Mouse (Mus musculus) midbrain, embryonic 15.5 days (tissue): ENCODE data around the gene Fbxl2. TPM values are rescaled to one million over a fixed set of nuclear protein-coding genes. Genes with fewer than 3 reads are reported as not detected.

Experiments
- ATAC-seq: fragments of 200-750 bp; cut with Nextera tagmentation; replicated peaks from 2 replicates; pipeline ENCODE4 v1.8.0; 2017; ENCODE audit warnings: moderate TSS enrichment
- H3K27ac ChIP-seq: fragments of 300-500 bp; sonication (generic); 2 replicates; pipeline ENCODE4 v1.5.1; 2015; ENCODE audit warnings: mild to moderate bottlenecking, inconsistent platforms
- H3K27me3 ChIP-seq: fragments of 300-500 bp; sonication (generic); replicated peaks from 2 replicates; pipeline ENCODE4 v1.6.1; 2015; ENCODE audit warnings: inconsistent platforms
- H3K36me3 ChIP-seq: fragments of 300-500 bp; sonication (generic); replicated peaks from 2 replicates; pipeline ENCODE4 v1.6.1; 2015; ENCODE audit warnings: inconsistent platforms
- H3K4me1 ChIP-seq: fragments of 300-500 bp; sonication (generic); 2 replicates; pipeline ENCODE4 v1.6.1; 2015; ENCODE audit warnings: inconsistent platforms
- H3K4me2 ChIP-seq: fragments of 300-500 bp; sonication (generic); 2 replicates; pipeline ENCODE4 v1.6.1; 2015; ENCODE audit warnings: inconsistent platforms, mild to moderate bottlenecking, moderate library complexity
- H3K4me3 ChIP-seq: fragments of 300-500 bp; sonication (generic); 2 replicates; pipeline ENCODE4 v1.5.1; 2015; ENCODE audit warnings: mild to moderate bottlenecking, inconsistent platforms
- H3K9ac ChIP-seq: fragments of 300-500 bp; sonication (generic); 2 replicates; pipeline ENCODE4 v1.6.1; 2015; ENCODE audit warnings: mild to moderate bottlenecking, inconsistent platforms
- H3K9me3 ChIP-seq: fragments of 300-500 bp; sonication (generic); 2 replicates; pipeline ENCODE4 v1.6.1; 2016; ENCODE audit warnings: inconsistent platforms
- WGBS: fragments of 180-500 bp; shearing (Covaris S2); methylation state at CpG from one replicate; pipeline ENCODE4 v1.1.7; 2015; ENCODE audit warnings: mixed read lengths; 5-methylcytosine and 5-hydroxymethylcytosine counted together
- polyA plus RNA-seq: library from polyadenylated mRNA; unstranded; fragments of >200 nt; fragmentation: Nextera tagmentation; extraction: Ambion mirVana; gene quantifications from 2 replicates; pipeline ENCODE4 v1.2.1, GENCODE M21; 2015

The Fbxl2 gene
- polyA plus RNA-seq, 1 experiment from 2014 or later = 28.9 TPM

GRCm38 (mm10) chr9:113964415-113964814, 81.6 kb downstream of the Fbxl2 start:
- no peak overlapping the region for H3K27ac ChIP-seq
- H3K9ac ChIP-seq = no peak overlapping the region
- peaks cover 56% of the 10 kb centered on the region for H3K36me3 ChIP-seq
- ATAC-seq = no peak
- 96% methylated on average over 8 of the region's 8 CpGs for WGBS
- H3K4me3 ChIP-seq = no peak overlapping the region
- H3K4me1 ChIP-seq = no peaks in the 10 kb centered on the region
- no peaks in the 10 kb centered on the region for H3K9me3 ChIP-seq
- no peaks in the 10 kb centered on the region for H3K27me3 ChIP-seq
- no peak overlapping the region for H3K4me2 ChIP-seq

GRCm38 (mm10) chr9:113963718-113964117, 82.3 kb downstream of the Fbxl2 start:
- no peaks in the 10 kb centered on the region for H3K9me3 ChIP-seq
- H3K4me2 ChIP-seq = no peak overlapping the region
- no peak for ATAC-seq
- H3K9ac ChIP-seq = no peak overlapping the region
- H3K4me3 ChIP-seq = no peak overlapping the region
- H3K4me1 ChIP-seq = no peaks in the 10 kb centered on the region
- no peaks in the 10 kb centered on the region for H3K27me3 ChIP-seq
- peaks cover 56% of the 10 kb centered on the region for H3K36me3 ChIP-seq
- H3K27ac ChIP-seq = no peak overlapping the region

- no peak overlapping the region for H3K27ac ChIP-seq
- no peaks in the 10 kb centered on the region for H3K4me1 ChIP-seq
- no peak for ATAC-seq
- no peaks in the 10 kb centered on the region for H3K27me3 ChIP-seq
- no peak overlapping the region for H3K4me2 ChIP-seq
- 93% methylated on average over 4 of the region's 4 CpGs for WGBS
- no peaks in the 10 kb centered on the region for H3K9me3 ChIP-seq
- H3K4me3 ChIP-seq = no peak overlapping the region
- H3K36me3 ChIP-seq = peaks cover 34% of the 10 kb centered on the region
- no peak overlapping the region for H3K9ac ChIP-seq
These were observed 88.2 kb downstream of the Fbxl2 start for GRCm38 (mm10) chr9:113957777-113958176.

- Histone ChIP-seq H3K4me1 (no peaks in the 10 kb centered on the region), H3K36me3 (peaks cover 24% of the 10 kb centered on the region; the same call in 1 of the 2 replicates), H3K27ac (no peak overlapping the region), H3K27me3 (no peaks in the 10 kb centered on the region), H3K9ac (no peak overlapping the region), H3K9me3 (no peaks in the 10 kb centered on the region), H3K4me3 (no peak overlapping the region), H3K4me2 (no peak overlapping the region)
- no peak for ATAC-seq
- 100% methylated on average over 1 of the region's 1 CpGs for WGBS
These were observed 98.8 kb downstream of the Fbxl2 start for GRCm38 (mm10) chr9:113947216-113947615.

GRCm38 (mm10) chr9:113943372-113943771, 102.6 kb downstream of the Fbxl2 start:
- Histone ChIP-seq H3K4me3 (no peak overlapping the region), H3K9ac (no peak overlapping the region), H3K27me3 (no peaks in the 10 kb centered on the region), H3K27ac (no peak overlapping the region), H3K4me2 (no peak overlapping the region), H3K36me3 (peaks cover 20% of the 10 kb centered on the region; the same call in 1 of the 2 replicates), H3K4me1 (peaks cover 5% of the 10 kb centered on the region; the same call in 1 of the 2 replicates), H3K9me3 (no peaks in the 10 kb centered on the region)
- 100% methylated on average over 1 of the region's 1 CpGs for WGBS
- ATAC-seq = no peak

GRCm38 (mm10) chr9:113941103-113941805, 104.7 kb downstream of the Fbxl2 start:
- no peaks in the 10 kb centered on the region for H3K27me3 ChIP-seq
- H3K36me3 ChIP-seq = peaks cover 12% of the 10 kb centered on the region; the same call in 1 of the 2 replicates
- no peak for ATAC-seq
- 97% methylated on average over 3 of the region's 3 CpGs for WGBS
- H3K9ac ChIP-seq = no peak overlapping the region
- H3K9me3 ChIP-seq = no peaks in the 10 kb centered on the region
- no peak overlapping the region for H3K27ac ChIP-seq
- no peak overlapping the region for H3K4me3 ChIP-seq
- H3K4me1 ChIP-seq = peaks cover 5% of the 10 kb centered on the region; the same call in 1 of the 2 replicates
- no peak overlapping the region for H3K4me2 ChIP-seq

GRCm38 (mm10) chr9:113939063-113939850, 106.7 kb downstream of the Fbxl2 start:
- H3K36me3 ChIP-seq = no peaks in the 10 kb centered on the region
- no peak for ATAC-seq
- H3K27ac ChIP-seq = no peak overlapping the region
- H3K4me1 ChIP-seq = peaks cover 11% of the 10 kb centered on the region
- H3K9me3 ChIP-seq = no peaks in the 10 kb centered on the region
- no peak overlapping the region for H3K4me2 ChIP-seq
- H3K27me3 ChIP-seq = no peaks in the 10 kb centered on the region
- no peak overlapping the region for H3K9ac ChIP-seq
- 85% methylated on average over 9 of the region's 9 CpGs for WGBS
- H3K4me3 ChIP-seq = no peak overlapping the region

- no peak for ATAC-seq
- Histone ChIP-seq H3K27ac (no peak overlapping the region), H3K4me2 (no peak overlapping the region), H3K4me1 (peaks cover 31% of the 10 kb centered on the region), H3K9ac (no peak overlapping the region), H3K27me3 (no peaks in the 10 kb centered on the region), H3K4me3 (no peak overlapping the region), H3K36me3 (no peaks in the 10 kb centered on the region), H3K9me3 (no peaks in the 10 kb centered on the region)
- WGBS = 74% methylated on average over 5 of the region's 5 CpGs
These were observed 110.4 kb downstream of the Fbxl2 start for GRCm38 (mm10) chr9:113935638-113936037.

- Histone ChIP-seq H3K9me3 (no peaks in the 10 kb centered on the region), H3K9ac (peak overlapping the region; percentile 82; the same call in 1 of the 2 replicates), H3K4me2 (peak overlapping the region; percentile 91), H3K27ac (no peak overlapping the region), H3K4me1 (peaks cover 31% of the 10 kb centered on the region), H3K36me3 (no peaks in the 10 kb centered on the region), H3K27me3 (no peaks in the 10 kb centered on the region), H3K4me3 (peak overlapping the region; percentile 78)
- ATAC-seq = no peak
- WGBS = 25% methylated on average over 11 of the region's 11 CpGs
These were observed 113.5 kb downstream of the Fbxl2 start for GRCm38 (mm10) chr9:113932501-113932900.

GRCm38 (mm10) chr9:113932100-113932470, 113.9 kb downstream of the Fbxl2 start:
- Histone ChIP-seq H3K9me3 (no peaks in the 10 kb centered on the region), H3K27me3 (no peaks in the 10 kb centered on the region), H3K4me2 (peak overlapping the region; percentile 91), H3K4me3 (peak overlapping the region; percentile 78), H3K27ac (peak overlapping the region; percentile 91), H3K9ac (peak overlapping the region; percentile 82), H3K36me3 (no peaks in the 10 kb centered on the region), H3K4me1 (peaks cover 31% of the 10 kb centered on the region)
- ATAC-seq = no peak
- WGBS = 2% methylated on average over 8 of the region's 8 CpGs

GRCm38 (mm10) chr9:113931375-113932099, 114.5 kb downstream of the Fbxl2 start:
- H3K4me1 ChIP-seq = peaks cover 31% of the 10 kb centered on the region
- no peaks in the 10 kb centered on the region for H3K36me3 ChIP-seq
- peak overlapping the region; percentile 78 for H3K4me3 ChIP-seq
- H3K4me2 ChIP-seq = peak overlapping the region; percentile 91
- under 1% methylated on average over 83 of the region's 91 CpGs for whole genome bisulfite sequencing
- H3K9ac ChIP-seq = peak overlapping the region; percentile 82
- H3K27ac ChIP-seq = peak overlapping the region; percentile 91
- no peaks in the 10 kb centered on the region for H3K9me3 ChIP-seq
- peak; percentile 32 for ATAC-seq
- no peaks in the 10 kb centered on the region for H3K27me3 ChIP-seq
